Mouse (Mus musculus): Measurements from ENCODE around the gene Ston2. TPM values are rescaled to one million over a fixed set of nuclear protein-coding genes. Genes with fewer than 3 reads are reported as not detected.

Ston2 gene
- 10 to 100 TPM; 27.8 to 34.7 TPM for total RNA-seq (2021)

- DNase-seq (ENCODE audit: extremely low spot score in 1 of 2, low spot score in 1 of 2) = no peak
Observed at GRCm38 (mm10) chr12:91787959-91788437, at the start of gene Ston2. Gene Ston2 (minus strand): TSS chr12:91788387.

DNA sequence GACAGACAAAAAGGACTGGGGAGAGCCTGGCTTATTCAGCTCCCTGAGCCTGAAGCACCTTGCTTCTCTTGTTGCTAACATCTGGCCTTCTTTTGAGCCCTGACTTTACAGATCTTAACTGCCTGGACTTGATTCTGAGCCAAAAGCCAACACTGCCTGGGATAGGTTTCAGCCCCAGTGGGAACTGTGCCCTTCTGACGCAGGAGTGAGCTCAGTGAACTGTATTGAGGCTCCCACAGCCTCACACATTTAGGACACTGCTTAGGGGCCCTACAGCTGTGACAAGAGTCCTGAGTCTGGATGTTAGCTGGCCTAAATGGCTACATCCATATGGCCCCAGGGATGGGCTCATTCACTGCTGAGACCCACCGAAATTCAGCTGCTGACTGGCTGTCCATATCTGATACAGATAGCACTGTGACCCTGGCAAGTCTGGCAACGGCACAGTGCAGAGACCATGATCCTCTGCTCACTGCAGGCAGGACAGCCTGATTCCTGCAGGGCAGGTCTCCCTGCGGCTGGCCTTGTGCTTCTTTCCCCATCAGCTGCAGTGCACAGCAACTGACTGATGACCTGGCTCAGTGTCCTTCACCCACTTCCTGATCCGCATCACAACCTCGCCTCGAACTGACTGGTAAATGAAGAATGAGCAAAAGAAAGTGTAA, 49.3 kb upstream of the Ston2 start:
- no peak for DNase-seq (ENCODE audit: extremely low spot score in 1 of 2, low spot score in 1 of 2)

- no peak for DNase-seq (ENCODE audit: extremely low spot score in 1 of 2, low spot score in 1 of 2)
Observed at GRCm38 (mm10) chr12:91833939-91834333, 45.7 kb upstream of the Ston2 start.

- DNase-seq (ENCODE audit: extremely low spot score in 1 of 2, low spot score in 1 of 2) = no peak
Observed at GRCm38 (mm10) chr12:91833237-91833938, 45.2 kb upstream of the Ston2 start.

DNA sequence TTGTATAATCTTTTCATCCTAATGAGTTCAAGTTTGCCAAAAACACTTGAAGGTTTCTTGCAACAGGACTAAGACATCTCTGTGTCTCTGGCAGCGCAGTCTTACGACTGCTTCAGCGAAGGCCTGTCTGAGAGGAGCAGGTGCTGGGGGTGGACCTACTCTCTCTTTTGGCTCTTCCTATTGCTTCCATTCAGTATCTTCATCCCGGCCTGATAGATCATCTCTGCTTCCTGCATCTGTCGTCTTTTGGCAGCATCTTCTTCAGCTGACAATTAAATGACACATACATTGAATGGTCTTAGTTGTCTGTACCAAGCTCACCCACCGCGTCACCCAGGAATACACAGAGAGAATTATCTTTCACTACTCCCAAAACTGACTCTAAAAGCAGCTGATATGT, 43.2 kb upstream of the Ston2 start:
- no peak for DNase-seq (ENCODE audit: extremely low spot score in 1 of 2, low spot score in 1 of 2)

DNA sequence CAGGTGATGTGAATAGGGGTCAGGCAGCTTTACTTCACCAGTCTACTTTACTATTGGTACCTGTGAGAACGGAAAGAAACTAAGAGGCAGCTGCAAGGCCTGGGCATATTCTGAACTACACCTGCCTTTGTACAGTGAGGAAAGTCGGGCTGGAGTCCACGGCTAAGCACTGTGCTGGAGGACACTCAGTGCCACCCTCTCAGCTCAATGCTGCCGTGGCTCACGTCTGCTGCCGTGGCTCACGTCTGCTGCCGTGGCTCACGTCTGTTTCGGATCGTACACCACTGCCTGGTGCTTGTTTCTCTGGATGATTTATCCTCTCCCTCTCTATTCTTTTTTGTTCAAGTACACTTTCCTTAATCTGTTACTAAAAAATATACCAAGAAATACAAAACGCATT, 32.3 kb upstream of the Ston2 start:
- DNase-seq (ENCODE audit: extremely low spot score in 1 of 2, low spot score in 1 of 2) = no peak

- DNase-seq (ENCODE audit: extremely low spot score in 1 of 2, low spot score in 1 of 2) = no peak
Observed at GRCm38 (mm10) chr12:91818726-91819125, 30.5 kb upstream of the Ston2 start.

GRCm38 (mm10) chr12:91815990-91816389, 27.8 kb upstream of the Ston2 start:
- DNase-seq (ENCODE audit: extremely low spot score in 1 of 2, low spot score in 1 of 2) = peak; percentile 24 to 54

DNA sequence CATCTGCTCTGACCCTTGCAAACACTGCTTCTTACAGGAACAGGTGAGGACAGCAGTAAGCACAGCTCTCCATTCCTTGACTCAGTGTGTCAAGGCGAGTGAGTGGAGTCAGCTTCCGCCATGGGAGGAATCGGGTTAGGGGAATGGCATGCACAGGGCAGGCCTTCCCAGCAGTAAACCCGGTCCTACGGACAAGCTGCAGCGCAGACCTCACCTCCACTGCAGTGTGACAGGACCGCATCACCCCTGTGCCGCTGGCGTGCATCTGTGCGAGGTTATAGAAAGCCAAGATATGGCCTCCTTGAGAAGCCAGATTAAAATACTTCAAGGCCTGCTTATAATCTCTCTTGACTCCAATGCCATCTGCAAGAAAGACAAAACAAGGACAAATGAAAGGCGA, 27.4 kb upstream of the Ston2 start:
- no peak for DNase-seq (ENCODE audit: extremely low spot score in 1 of 2, low spot score in 1 of 2)

DNA sequence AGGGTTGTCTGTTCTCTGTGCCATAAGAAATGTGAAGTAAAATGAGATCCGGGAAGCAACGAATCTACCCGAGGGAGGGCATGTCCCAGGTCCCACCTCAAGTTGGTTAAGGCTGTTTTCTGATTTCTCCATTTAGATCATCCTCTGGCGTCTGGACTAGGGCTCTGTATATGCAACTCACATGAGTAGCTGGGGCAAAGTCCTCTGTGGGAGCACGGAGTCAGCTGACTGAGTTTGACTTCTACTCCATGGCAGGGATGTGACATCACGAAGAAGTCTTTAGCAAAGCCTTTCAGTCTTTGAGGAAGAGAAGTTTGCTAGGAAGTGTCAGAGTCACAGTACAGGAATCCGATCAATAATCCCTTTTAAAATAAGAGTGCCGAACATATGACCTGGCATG, 20.7 kb upstream of the Ston2 start:
- DNase-seq (ENCODE audit: extremely low spot score in 1 of 2, low spot score in 1 of 2) = no peak

DNA sequence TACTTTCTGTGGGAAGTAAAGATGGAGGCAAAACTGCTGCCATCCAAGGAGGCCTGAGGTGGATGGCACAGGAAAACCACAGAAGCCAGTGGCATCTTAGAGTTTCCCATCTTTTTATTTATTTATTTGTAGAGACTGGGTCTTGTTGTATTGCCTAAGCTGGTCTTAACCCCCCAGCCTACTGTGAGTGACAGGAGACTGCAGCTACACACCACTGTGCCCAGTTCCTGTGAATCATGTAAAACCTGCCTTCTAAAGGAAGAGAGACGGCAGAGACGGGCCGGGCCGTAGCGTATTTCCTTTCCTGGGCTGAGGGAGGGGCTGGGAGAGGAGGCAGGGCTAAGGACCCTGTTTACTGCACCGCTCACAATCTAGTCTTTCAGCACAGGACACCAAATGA, 19.6 kb upstream of the Ston2 start:
- DNase-seq (ENCODE audit: extremely low spot score in 1 of 2, low spot score in 1 of 2) = no peak

DNA sequence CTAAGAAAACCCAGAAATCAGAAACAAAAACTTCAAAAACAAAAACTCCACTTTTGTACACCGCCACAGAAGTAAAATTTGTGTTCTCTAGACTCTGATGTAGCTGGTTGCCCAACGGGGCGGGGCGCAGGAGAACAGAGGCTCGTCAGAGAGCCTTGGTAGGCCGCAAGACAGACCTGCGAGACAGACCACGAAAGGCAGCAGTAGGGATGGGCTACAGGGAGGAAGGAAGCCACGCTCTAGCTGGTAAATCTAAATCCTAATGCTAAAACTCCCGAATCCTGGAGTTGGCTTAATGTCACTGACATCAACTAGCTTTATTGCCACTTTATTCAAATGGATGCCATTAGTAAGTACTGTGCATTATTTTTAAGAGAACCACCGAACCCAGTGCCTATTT, 18.9 kb upstream of the Ston2 start:
- no peak for DNase-seq (ENCODE audit: extremely low spot score in 1 of 2, low spot score in 1 of 2)

DNA sequence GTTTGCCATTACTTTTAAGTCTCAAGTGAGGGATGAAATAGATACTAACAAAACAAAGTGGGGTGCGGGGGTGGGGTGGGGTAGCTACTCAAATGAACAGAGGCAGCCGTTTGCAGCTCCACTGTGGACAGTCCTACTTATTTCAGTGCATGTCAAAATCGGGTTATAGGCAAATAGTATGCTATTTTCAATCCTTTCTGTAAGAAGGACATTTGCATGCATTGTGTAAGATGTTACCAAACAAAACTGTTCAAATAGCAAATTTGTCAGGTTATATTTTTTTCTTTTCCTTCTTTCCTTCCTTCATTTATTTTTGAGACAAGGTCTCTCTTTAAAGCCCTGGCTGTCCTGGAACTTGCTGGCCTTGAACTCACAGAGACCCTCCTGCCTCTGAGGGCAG, 16.1 kb upstream of the Ston2 start:
- DNase-seq (ENCODE audit: extremely low spot score in 1 of 2, low spot score in 1 of 2) = no peak

DNA sequence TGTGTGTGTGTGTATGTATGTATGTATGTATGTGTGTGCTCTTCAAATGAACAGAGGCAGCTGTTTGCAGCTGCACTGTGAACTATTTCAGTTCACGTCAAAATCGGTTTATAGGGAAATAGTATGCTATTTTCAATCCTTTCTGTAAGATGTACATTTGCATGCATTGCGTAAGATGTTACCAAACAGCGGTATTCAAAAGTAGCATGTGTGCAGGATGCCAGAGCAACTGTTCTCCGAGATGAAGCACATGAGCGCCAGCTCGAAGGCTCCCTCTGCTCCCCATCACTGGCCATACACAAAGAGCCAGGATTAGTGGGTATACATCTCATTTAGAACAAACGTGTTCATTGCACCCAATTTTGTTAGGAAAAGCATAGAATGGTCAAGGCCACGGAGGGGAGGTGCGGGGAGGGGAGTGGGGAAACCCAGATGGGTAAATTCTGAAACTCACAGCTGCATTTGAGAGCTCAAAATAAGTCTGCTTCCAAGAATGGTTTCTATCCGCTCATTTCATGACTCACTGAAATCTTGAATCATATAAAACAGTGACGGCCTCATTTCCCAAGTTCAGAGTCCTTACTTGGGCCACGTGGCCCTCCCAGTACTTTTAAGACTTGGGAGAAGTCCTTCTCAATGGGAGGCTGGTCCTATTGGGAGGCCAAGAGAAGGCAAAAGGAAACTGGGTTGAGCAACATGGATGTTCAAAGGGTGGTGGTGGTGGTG, 15.2 kb upstream of the Ston2 start:
- no peak for DNase-seq (ENCODE audit: extremely low spot score in 1 of 2, low spot score in 1 of 2)

- DNase-seq (ENCODE audit: extremely low spot score in 1 of 2, low spot score in 1 of 2) = no peak
Observed at GRCm38 (mm10) chr12:91802586-91803206, 14.5 kb upstream of the Ston2 start.

- no peak for DNase-seq (ENCODE audit: extremely low spot score in 1 of 2, low spot score in 1 of 2)
Observed at GRCm38 (mm10) chr12:91800861-91801385, 12.7 kb upstream of the Ston2 start.

- no peak for DNase-seq (ENCODE audit: extremely low spot score in 1 of 2, low spot score in 1 of 2)
Observed at GRCm38 (mm10) chr12:91799821-91800335, 11.7 kb upstream of the Ston2 start.

- no peak for DNase-seq (ENCODE audit: extremely low spot score in 1 of 2, low spot score in 1 of 2)
Observed at GRCm38 (mm10) chr12:91799379-91799773, 11.2 kb upstream of the Ston2 start.

GRCm38 (mm10) chr12:91798720-91799378, 10.7 kb upstream of the Ston2 start:
- no peak for DNase-seq (ENCODE audit: extremely low spot score in 1 of 2, low spot score in 1 of 2)

- DNase-seq (ENCODE audit: extremely low spot score in 1 of 2, low spot score in 1 of 2) = no peak
Observed at GRCm38 (mm10) chr12:91796774-91797173, 8.6 kb upstream of the Ston2 start.
